Mouse (Mus musculus) left cerebral cortex, adult 8-10 months (tissue): ENCODE measurements around the gene Efemp2. TPM values are rescaled to one million over a fixed set of nuclear protein-coding genes. Genes with fewer than 3 reads are reported as not detected.

ENCODE experiments used
- DNase-seq, 2 experiments: peaks; one replicate each; pipeline ENCODE4 v3.0.0; 2022; ENCODE audit warnings: low spot score in 2 of 2
- total RNA-seq, 4 experiments: library from RNA; stranded (reverse); gene quantifications; 2 replicates each; pipeline ENCODE4 v1.2.4; 2022

Gene Efemp2
- 10 to 100 TPM; 16.0 to 21.9 (median 18.7) TPM for total RNA-seq

DNA sequence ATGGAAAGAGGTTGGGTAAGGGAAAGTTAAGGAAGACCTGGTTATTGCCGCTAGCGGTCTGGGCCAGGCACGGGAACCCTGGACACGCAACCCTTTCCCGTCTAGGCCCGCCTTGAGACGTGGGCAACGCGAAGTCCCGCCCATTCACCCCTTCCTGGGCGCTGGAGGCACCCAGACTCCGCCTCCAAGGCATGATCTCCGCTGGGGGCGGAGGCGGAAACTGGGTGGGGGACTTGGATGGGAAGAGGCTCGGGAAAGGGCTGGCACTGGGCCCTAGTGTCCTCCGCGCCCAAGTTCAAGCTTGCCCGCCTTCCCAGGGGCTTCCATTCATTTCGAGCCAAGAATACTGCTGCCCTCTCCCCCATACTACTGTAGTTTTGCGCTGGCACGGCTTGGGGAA lies at the start of gene Efemp2:
Gene Efemp2 (plus strand): TSS at position 235 of the 400 bp plus-strand sequence.
- peak in 1 of 2 experiments; percentile 65 for DNase-seq

GRCm38 (mm10) chr19:5424092-5424781 lies 49.5 kb upstream of the Efemp2 start:
- DNase-seq = peak in 1 of 2 experiments; percentile 50

GRCm38 (mm10) chr19:5424782-5425741 lies 48.7 kb upstream of the Efemp2 start, which contains the start of the genes Drap1 and AI837181:
Gene Drap1, minus strand, starts transcription at chr19:5424979.
Gene AI837181, plus strand, starts transcription at chr19:5425144.
- peak; percentile 76 to 93 for DNase-seq

GRCm38 (mm10) chr19:5425906-5426565 lies 47.7 kb upstream of the Efemp2 start:
- no peak for DNase-seq

DNA sequence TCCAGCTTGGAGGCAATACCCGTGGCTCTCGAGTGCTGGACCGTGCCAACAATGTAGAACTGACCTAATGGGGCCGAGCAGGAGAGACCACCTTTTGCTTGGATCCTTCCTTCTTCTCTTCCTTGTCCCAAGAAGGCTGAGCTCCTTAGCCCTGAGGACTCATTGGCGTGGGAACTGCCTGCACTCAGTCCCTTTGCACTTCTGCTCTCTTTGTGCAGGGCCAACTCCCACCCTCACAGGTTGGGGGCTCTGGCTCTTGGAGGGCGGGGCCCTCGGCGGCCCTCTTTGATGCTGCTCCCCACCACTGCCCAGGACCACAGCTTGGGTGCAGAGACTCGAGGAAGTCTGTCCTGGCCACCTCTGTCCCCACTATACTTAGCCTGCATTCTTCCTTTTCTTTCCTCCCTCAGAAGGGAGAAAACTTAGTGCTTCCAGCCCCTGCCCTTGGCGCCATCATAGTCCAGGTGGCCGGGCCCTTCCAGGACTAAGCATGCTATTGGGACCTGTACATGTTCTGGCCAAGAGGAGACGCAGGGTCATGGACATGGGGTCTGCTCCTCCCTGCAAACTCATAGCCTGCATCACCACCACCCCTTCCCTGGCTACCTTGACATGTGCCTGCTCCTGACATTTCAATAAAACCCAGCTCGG lies 47.0 kb upstream of the Efemp2 start:
- DNase-seq = no peak

DNA sequence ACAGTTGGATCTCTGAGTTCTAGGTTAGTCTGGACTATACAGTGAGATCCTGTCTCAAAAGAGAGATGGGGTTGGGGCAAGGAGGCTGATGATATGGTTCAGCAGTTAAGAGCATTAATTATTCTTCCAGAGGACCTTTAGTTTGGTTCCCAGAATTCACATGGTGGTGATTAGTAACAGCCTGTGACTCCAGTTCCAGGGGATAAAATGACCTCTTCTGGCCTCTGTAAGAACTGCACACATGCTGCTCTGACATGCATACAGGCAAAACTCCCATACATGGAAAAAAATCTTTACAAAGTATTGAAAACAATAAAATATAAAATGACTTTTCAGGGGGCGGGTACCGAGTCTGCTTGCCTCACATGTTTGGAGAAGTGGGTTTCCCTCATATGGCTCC lies 45.7 kb upstream of the Efemp2 start:
- DNase-seq = no peak

DNA sequence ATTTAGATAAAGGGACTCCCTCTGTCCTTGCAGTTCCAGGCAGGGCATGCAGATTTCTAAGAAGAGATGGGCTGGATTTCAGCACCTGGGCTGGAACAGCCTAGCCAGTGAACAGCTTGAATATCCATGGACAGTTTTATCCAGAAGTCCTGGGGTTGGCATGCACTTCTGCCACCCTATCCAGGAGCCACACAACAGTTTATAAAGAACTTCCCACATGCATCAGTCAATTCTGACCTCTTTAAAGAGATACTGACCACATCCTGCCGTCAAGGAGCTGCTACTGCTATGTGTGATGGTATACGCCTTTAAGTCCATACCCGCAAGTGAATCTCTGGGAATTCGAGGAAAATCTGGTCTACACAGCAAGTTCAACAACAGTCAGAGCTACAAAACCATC lies 44.5 kb upstream of the Efemp2 start:
- DNase-seq = no peak

DNA sequence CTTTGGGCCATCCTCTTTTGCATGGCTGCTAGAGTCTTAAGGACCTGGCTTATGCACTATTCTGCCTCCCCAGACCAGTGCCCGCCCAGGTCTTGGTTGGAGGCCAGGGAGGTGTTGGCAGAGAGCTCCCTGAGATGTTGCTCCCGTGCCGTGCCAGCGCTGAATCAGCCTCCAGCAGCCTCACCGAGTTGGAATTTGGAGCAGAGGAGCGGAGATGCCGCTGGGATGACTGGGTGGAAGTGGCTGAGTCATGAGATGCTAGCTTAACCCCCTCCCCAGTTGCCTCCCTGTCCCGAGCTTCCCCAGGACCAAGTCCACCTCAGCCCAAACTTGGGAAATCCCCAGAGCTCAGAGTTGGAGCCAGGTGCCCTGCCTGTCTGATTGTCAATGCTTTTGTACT lies 43.9 kb upstream of the Efemp2 start:
- DNase-seq = no peak

DNA sequence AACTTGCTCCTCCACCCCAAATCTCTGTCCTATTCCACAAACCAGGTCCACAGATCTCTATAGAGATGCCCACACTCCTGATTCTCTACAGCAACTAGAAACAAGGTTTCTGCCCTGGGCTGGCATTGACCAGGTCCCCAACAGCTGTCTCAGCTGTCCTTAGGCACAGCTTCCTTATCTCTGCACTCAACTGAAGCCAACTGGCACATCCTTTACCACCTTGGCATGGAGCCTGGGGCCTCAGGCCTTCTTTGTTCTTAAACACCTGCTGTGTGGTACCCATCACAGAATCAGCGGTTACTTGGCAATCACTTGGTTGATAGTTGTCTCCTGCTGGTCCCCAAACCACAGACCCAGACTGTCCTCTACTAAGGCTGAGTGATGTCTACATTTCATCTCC lies 43.3 kb upstream of the Efemp2 start:
- no peak for DNase-seq

DNA sequence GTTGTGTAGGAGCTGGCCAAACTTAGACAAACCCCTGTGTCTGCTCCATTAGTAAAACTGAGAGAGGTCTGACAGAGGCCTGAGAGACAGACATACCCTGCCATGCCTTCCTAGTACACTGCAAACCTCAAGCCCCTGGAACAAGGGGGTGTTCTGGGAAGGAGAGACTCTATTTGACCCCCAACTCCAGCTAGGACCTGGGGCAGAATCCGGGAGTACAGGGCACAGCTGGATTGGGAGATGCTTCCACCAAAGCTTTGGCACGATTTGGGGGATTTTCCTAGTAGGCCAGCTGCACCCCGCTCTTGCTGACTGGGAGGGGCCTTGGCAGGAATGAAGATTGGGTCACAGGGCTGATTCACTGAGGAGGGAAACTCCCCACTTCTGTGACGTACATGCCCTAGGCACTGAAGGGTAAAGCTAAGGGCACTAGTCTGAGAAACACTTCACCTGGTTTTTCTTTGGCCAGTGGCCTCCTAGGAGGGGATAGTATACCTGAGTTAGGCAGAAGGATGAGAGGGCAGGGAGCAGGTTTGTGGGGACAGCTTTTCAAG lies 41.8 kb upstream of the Efemp2 start:
- no peak for DNase-seq

DNA sequence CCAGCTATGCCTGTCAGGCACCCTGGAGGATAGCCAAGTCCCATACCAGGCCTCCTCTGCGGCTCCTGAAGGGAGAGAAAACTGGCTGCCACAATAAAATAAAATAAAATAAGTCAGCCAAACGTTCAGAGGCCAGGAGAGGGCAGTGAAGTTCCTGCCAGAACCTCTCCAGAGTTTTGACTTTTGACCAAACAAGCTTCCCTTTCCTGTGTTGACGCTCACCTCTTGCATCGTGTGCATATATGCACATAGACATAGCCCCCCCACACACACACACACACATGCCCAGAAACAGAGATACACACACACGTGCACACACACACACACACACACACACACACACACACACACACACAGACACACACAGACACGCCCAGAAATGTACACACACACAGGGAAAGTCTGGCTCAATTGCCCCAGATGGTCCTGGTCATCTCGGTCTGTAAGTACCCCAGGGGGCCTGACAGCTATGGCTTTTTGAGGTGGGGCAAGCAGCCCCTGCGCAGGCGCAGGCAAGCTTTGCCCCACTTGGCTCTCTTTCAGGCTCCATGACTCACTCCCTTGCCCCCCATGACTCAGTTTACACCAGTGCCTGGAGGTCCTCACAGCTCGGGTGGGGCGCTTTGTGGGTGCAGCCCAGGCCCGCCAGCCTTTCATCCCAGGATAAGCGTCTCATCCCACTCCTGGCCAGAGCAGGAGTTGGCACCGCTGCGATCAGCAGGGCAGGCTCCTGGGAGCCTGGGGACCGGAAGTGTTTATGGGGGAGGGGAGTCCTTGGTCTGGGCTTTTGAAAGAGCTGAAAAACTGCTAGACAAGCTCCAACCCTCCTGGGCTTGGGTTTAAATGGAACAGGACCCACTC lies 40.5 kb upstream of the Efemp2 start:
- no peak for DNase-seq

GRCm38 (mm10) chr19:5433951-5434350 lies 39.8 kb upstream of the Efemp2 start:
- DNase-seq = no peak

DNA sequence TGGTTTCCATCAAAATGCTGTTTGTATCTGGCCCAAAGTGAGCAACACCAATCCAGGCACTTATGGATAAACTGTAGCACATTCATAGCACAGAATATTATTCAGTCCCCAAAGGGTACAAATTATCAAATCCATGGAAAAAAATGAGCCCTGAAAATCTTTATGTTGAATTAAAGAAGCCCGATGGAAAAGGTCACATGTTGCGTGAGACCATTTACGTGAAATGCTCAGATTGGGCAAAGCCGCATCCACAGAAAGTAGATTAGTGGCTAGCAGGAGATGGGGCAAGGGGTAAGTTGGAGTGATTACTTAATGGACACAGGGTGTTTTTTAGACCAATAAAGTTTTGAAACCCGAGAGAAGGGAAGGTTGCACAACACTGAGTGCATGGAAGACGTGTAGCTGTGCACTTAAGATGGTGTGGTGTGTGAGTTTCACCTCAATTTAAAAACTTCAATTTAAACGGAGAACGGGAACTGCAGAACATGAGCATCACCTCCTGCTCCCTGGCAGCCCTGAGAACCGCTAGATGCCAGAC lies 29.3 kb upstream of the Efemp2 start:
- no peak for DNase-seq

DNA sequence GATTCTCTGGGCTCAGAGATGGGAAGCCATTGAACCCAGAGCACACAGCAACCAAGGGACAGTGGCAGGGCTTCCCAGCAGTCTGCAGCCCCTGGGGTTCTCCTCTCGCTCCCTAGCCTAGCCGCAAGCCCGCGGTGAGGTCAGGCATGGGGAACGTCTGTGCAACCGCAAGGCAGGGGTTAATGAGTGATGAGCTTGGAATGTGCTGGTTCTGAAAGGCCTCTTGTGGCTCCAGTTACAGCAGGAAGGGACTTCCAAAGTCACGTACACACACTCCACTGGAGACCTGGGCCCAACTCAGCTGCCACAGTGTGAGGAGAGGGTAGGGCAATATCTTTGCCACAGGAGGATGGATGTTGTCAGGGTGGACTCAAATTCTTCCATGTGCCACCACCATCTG lies 28.8 kb upstream of the Efemp2 start:
- DNase-seq = no peak

DNA sequence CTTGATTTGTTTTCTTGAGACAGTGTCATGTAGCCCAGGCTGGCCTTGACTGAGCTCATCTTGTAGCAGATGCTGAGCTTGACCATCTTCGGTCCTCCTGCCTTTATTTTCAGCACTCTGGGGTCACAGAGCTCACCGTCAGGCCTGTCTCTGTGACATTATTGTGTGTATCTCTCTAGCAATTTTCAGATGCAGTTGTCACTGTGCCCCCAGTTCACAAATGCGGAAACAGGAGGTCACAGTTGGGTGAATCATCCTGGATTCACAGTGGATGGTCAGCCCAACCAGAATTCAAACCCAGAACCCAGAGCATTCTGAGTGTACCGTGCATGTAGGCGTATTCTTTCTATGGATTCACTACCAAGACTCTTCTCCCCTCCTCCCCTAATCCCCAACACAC lies 28.0 kb upstream of the Efemp2 start:
- no peak for DNase-seq

GRCm38 (mm10) chr19:5447515-5448353 lies 26.0 kb upstream of the Efemp2 start, which contains the start of gene Fosl1:
Gene Fosl1, plus strand, starts transcription at chr19:5447547.
- DNase-seq = peak in 1 of 2 experiments; percentile 67

DNA sequence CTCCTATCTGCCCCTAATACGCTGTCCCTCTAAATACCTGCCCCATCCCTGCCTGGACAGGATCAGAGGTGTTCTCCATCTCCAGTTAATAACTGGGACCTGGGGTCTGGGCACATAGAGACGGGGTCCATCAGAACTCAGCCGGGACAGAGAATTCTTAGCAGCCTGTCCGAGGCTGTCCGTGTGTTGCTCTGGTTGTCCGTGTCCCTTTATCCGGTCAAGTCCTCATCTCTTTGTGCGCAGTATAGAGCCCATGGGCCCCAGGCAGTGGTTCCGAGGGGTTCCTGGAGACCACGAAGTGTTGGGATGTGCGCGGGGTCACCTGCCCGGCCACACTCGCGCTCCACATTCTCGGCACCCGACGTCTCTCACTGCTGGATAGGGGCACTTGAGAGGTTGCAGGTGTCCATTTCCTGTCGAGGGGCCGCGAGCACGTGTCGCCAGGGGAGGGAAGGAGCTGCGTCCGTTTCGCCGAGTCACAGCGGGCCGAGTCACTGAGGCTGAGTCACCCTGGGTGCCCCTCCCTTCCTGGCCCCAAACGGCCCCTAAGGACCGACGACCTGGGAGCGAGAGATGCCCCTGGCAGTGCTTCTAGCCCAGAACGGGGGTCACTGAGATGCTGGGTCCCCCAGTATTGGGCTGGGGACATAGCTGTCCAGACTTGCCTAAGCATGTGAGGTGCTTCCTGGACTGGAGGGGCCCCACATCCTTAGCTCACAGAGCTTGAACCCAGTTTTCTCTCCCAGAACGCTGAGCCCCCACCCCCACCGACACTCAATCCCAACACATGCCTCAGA lies 25.2 kb upstream of the Efemp2 start:
- no peak for DNase-seq

DNA sequence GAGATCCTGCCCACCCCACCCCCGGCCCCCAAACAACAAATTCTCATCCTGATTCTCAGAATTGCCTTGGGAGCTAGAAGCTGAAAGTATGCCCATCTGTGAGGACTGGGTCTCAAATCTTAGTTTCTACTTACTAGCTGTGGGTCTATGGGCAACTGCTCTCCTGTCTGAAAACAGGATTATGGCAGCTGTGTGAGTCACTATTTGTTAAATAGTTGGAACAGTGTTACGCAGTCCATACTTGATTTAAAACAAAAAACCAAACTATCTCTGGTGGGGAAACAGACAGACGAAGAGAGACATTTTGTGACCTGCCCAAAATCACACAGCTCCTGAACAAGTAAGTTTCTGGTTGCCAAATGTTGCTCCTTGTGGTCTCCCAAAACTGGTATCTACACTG lies 24.1 kb upstream of the Efemp2 start:
- no peak for DNase-seq
